Mouse (Mus musculus) embryo, embryonic 9.5 days (tissue): ENCODE results near the gene Scarb1.
A peak's percentile ranks its signal among the peaks of the same experiment; 100 is the strongest.

ENCODE experiments used
- DNase-seq: peaks from one replicate; pipeline ENCODE4 v3.0.0-alpha.2; 2017; ENCODE audit errors: extremely low spot score

Scarb1 gene

DNA sequence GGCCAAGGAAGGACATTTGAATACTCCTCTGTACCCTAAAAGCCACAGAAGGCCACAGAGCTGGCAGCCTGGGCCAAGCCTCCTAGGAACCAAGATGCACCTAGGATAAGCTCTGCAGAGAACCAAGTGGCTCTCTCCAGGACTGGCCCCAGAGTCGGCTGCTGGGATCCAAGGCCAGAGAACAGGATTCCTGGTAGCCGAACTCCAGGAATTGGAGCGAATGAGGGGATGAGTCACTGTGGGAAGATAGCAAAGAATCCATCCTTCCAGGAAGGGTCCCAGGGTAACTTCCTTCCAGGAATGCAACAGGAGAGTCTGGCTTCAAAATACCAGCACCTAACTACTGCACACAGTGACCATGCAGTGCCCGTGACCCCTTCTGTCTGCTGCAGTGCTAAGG, 8.6 kb downstream of the Scarb1 start:
- no peak for DNase-seq

DNA sequence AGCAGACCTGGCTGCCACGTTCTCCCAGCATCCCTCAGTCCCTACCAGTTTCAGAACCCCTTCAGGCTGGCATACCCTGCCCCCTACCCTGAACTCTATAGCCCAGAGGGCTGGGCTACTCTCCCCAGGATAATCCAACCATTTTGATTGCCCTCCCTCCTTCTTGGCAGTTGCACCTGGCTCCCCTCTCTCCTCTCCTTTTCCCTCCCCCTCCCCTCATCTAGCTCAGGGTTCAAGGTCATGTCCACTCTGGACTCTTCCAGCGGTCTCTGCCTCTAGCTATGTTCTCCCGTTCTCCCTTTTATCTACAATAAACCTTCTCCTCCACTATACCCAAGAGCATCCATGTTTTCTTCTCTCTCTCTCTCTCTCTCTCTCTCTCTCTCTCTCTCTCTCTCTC, 9.1 kb downstream of the Scarb1 start:
- DNase-seq = no peak

DNA sequence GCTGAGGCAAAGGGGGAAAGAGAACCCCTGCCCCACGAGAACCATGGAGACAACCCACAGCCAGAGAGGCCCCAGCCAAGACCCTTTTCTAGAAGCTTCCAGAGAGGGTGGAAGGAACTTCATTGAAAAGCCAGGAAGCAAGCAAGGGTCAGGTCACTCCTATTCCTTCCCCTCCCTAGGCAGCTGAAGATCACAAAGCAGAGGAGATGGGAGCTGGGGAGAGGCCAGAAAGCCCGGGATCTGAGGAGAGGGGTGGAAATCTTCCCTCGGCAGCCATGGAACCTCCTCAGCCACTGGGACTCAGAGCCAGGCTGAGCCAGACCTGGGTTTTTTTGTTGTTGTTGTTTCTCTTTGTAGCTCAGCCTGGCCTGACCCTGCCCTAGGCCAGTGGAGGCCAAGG, 9.8 kb downstream of the Scarb1 start:
- no peak for DNase-seq

DNA sequence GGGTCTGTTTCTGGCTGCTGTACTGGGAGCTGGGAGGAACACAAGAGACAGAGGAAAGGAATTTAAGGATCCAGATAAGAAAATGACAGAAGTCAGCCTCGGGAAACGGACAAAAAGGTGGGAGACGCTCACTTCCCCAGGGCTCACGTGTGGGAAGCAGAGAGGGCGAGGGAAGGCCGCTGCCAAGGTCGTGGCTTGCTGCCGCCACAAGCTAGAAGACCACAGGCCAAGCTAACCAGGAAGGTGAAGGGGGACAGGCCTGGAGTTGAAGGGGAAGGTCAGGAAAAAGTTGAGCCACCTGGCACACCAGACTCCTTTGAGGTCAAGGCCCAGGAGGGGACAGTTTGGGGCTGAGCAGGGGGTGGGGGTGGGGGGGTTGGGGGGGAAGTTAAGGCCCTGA, 10.2 kb downstream of the Scarb1 start:
- no peak for DNase-seq

DNA sequence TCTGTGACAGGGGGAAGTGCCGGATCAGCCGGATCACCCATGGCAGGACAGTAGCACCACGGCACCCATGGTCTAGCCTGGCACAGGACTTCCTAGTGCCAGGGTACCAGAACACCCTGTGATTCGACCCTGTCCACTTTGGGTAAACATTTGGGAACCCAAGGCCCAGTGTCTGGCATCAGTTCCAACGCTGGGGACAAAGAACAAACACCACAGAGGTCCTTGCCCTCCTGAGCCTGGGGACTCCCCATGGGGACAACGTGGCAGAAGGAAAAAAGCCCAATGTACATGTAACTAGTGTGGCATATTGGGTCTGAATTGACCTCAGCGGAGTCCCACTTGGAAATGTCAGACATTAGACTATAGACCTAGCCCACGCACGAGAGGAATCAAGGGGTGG, 10.7 kb downstream of the Scarb1 start:
- DNase-seq = no peak

DNA sequence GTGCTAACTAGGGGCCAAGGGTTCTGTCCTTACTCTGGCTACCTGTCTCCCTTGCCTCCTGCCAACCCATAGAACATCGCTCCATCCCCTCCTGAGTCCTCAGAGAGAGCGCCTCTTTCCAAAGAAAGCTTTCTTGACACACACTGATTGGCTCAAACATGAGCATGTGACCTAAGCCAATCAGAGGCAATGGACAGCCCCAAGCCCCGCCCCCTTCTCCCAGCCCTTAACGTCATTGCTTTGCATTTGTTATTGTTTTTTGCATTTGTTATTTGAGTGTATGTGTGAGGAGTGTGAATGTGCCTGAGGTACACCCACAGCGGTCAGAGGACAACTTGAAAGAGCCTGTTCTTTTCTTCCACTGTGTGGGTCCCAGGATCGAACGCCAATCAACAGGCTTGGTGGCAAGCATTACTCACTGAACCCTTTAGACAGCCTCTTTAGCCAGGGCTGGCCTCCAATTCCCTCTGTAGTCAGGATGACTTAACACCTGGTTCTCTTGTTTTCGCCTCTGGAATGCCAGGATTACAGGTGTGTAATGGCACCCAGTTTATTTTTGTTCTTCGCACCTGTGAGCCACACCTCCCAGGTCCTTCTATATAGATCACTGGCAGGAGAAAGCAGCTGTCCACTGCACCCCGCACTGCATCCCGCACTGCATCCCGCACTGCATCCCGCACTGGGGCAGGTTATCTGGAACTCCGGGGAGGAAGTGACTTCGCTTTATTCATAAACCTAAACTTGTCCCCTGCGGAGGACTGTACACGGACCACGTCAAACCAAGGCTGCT, 13.1 kb downstream of the Scarb1 start:
- peak; percentile 50 for DNase-seq

DNA sequence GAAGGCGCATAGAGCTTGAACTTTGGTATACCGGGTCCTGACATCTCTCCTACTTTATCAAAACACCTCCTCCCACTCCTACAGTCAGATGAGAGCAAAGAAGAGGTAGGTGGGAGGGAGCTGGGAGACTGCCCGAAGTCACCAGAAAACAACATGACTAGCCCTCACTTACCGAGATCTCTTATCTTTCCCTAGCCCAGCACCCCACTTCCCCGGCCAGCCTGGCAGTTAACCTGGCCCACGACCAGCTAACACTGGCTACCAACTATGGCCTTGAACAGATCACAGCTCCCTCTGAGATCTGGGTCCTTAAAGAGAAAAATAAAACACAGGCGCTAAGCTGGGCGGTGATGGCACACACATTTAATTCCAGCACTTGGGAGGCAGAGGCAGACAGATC, 14.5 kb downstream of the Scarb1 start:
- DNase-seq = no peak

DNA sequence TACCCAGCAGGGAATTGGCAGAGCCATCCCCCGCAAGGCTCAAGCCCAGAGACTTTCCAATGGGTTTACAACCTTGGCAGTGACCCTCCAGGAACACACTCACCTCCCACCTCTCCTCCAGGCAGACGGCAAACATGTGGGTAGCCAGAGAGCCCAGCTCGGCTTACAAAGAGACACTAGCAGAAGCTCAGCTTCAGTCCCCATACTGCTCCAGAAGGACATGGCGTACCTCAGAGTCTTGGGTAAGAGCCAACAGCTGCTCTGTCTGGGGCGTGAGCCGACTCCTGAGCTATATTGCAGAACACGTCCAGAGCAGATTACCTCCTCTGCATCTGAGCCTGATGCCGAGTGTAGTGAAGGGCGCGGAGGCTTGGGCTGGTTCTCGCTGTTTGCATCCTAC, 15.0 kb downstream of the Scarb1 start:
- DNase-seq = no peak

DNA sequence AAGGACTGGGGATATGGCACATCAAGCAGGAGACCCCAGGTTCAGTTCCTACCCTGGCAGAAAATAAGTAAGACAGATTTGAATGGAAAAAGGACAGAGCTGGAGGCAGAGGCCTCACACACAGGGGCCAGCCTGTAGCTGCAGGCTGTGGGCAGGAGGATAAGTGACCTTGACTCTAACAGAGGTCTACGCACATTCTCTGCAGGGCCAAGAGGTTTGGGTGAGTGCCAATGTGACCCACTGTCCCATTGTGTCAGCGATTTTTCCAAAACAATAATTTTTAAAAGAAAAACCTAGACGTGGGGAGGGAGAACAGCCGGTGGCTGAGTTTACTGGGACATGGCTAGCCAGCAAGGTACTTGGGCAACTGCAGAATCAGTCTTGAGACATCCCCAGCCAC, 15.6 kb downstream of the Scarb1 start:
- no peak for DNase-seq

DNA sequence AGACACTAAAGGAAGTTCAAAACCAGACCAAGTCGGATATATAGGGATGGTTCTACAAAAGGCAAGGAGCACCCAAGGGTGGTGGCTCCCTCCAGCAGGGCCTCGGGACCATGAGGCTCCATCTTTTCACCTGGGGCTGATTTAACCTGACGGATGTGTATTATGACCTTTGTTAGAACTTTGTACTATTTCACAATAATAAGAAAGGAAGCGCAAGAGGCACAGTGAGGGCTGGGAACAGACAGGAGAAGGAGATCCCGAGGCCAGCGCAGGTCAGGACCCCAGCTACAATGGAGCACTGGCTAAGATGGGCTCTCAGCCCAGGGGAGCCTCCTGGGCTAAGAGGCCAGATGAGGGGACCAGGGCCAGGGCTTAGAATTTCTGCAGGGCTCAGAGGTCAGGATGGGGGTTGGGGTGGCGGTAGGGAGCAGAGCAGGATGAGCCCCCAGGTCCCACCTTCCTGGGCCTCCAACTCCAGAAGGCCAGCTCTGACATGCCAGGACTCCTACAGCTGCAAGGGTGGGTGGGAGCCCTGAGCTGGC, 16.9 kb downstream of the Scarb1 start:
- no peak for DNase-seq

DNA sequence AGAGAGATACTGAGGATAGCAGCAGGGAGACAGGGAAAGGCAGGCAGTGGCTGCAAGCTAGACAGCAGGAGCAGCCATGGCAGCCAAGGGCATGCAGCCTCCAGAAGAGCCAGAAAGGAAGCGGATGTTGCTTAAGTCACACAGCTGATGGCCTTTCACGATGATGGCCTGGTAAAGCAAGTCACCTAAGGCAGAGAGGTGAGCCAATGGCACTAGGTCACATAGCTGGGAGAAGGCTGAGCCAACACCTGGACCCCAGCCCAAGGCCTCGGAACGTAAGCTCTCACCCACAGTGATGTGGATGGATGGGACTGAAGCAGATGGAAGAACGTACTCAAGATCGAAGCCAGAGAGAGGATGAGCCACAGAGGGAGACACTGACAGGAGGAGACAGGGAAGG, 17.8 kb downstream of the Scarb1 start:
- DNase-seq = no peak

DNA sequence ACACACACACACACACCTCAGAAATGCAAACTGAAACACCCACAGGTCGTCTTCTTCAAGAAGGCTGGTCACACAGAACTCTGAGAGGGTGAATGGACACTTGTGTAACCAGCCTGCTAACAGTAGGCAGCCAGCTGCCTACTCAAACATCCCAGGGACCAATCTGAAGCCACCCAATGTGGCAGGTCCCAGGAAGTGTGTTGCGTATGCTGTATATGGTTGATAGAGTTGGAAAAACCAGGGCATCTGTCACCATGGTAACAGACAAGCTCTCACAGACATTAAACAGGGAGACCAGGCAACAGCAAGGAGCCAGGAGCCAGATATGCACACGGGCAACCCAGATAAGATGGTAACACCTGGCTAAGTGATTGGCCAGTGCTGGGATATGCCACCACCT, 19.1 kb downstream of the Scarb1 start:
- DNase-seq = no peak

DNA sequence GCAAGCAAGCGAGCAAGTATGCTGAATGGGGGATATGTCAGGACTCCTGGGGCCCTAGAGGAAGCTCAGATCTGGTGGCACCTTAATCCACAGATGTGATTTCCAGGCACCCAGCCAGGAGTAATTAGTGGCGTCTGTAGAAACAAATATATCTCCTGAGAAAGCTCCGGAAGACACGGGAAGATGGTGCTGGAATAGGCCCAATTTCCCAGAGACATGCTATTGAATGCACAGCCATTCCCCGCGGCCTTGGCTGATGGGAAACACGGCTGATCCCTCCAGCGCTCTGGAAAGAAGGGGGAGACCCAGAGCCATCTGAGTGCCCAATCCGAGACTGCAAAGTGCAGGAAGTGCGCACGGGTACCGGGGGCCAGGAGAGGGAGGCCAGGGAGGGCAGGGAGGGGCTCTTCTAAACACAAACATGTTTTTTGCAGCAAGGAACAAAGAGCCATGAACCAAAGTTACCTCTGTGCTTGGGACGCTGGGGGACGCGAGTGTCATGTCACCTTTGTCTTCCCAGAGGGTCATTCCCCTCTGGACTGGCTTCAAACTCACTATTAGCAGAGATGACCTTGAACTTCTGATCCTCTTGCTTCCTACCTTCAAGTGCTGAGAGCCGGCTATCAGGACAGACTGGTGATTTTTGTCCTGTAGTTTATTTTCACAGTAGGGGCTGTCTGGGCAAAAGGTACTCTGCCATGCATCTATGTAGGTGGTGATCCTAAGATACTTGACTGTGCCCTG, 21.7 kb downstream of the Scarb1 start:
- no peak for DNase-seq

DNA sequence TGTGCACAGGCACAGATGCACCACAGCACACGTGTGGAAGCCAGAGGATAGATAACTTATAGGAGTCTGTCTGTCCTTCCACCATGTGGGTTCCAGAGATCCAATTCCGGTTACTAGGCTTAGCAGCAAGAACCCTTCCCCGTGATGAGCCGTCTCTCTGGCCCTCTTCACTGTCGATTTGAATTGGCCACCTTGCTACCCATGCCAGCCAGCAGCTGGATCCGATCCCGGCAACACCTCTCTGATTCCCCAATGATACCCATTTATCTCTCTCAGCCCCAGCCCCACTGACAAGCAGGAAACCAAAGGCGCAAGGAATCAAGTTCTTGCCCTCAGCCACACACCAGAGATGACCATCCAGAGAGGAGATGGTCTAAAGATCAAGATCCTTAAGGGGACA, 22.9 kb downstream of the Scarb1 start:
- DNase-seq = no peak

DNA sequence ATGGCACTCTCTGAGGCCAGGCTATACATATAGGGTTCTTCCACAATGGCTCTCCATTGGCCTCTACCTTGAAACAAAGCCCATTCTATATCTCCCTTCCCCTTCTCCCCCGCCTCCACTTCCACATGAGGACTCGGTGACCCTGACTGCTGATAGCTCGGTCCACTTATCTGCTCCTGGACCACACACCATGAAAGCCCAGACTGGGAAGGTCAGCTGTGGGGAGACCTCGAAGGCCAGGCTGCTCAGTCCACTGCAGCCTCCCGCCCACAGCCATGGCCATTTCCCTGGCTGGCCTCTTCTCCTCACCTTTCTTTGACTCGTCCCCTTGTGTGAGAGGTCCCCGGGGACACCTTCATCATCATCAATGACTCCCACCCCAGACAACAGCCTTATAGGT, 23.6 kb downstream of the Scarb1 start:
- DNase-seq = no peak

DNA sequence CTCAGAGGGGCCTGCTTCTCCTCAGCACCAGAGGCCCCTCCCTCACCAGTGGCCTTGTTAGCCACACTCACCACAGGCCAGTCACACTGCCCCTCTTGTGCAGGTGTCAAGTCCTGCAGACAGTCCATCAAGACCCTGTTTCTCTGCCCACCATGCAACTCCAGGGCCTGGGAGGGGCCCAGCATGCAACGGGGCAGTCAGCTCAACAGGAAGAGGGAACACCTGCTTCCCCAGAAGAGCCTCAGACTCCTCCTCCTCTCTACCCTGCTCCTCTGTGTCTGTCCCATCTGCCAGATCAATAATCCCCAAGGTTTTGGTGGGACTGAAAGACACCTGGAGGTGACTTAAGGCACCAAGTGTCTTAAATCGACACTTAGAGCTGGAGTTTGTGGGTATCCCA, 24.1 kb downstream of the Scarb1 start:
- DNase-seq = no peak

DNA sequence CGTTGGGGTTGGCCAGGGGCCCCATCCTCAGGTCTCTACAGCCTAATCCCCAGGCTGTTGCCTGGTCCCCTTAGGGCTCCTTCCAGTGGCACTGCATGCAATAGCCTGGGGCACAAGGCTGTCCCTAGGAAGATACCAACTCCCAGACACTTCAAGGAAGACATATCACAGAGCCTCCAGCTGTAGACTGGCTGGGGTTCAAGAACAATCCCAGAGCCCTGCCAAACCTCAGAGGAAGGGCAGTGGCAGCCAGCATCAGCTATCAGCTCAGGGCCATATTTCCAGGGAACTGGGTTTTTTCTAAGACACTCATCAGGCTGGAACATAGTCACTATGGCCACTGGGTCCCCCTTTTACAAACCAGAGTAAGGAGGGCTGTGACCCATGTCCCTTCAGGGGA, 25.8 kb downstream of the Scarb1 start:
- no peak for DNase-seq

DNA sequence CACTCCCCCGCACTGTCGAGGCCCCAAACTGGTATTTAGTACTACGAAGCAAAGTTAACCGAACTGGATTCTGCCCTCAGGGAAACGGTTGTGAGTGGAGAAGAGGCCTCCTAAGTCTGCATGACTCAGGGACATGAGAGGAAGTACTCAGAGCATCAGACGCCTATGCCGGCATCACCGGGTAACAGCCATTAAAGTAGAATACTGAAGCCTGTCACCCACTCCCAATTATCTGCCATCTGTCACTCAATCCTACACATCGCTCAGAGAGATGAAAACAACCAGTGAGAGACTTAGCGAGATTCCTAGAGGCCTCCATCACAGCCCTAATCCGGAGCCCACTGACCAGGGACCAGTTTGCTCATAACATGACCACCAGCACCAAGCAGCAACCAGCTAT, 26.9 kb downstream of the Scarb1 start:
- no peak for DNase-seq

DNA sequence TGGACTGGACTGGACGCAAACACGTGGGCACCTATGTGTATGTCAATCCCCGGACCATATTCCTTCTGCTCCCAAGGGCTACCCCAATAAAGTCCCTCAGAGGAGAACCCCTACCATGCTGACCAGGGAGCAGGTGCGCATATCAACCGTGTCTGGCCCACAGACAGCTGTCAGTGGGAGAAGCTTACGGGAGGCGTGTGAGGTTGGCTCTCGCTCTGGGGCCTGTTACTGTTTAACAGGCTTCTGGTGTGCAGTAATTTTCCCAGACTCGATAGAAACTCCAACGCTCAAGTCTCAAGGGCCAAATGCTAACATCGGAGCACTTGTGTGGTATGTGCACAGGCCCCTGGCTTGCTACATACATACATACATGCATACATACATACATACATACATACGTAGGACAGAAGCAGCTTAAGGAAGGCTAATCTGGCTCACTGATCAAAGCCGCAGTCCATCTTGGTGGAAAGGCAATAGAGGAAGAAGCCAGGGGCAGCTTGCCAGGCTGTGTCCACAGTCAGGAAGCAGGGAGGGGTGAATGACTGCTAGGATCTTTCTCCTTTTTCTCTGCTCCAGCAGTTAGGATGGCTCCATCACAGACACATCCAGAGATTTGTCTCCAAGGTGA, 27.8 kb downstream of the Scarb1 start:
- DNase-seq = no peak

DNA sequence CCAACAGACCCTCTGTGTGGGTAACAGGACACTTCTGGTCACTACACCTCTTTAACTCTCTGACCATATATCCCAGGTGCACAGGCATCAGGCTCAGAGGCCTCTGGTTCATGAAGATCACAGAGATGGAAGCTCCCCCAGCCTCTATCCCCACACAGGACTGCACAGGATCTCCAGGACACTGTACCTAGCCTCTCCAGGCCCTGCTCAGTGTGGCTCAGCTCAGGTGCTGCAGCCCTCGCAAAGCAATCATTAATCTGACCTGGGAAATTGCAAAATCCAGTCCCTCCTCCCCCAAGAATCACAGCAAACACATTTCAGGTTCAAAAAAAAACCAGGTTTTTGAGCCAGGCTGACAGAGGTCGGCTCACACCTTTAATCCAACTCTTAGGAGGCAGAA, 29.9 kb downstream of the Scarb1 start:
- no peak for DNase-seq

DNA sequence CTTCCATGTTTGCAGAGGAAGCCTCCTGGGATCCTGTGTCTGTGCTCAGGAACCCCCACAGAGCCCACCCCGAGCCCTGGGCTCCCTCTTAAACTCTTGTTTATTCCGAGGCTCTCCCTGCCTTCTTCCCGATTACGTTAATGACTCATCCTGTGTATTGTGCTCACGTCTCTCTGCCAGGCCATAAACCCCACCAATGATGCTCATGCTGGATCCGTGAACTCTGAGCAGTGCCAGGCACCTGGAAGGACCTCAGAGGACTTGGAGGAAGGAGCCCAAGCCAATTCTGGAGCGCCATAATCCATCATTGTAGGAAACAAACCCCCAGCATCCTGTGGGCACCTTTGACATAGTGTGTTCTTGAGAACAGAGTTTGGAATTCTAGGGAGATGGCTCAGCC, 31.7 kb downstream of the Scarb1 start:
- no peak for DNase-seq

DNA sequence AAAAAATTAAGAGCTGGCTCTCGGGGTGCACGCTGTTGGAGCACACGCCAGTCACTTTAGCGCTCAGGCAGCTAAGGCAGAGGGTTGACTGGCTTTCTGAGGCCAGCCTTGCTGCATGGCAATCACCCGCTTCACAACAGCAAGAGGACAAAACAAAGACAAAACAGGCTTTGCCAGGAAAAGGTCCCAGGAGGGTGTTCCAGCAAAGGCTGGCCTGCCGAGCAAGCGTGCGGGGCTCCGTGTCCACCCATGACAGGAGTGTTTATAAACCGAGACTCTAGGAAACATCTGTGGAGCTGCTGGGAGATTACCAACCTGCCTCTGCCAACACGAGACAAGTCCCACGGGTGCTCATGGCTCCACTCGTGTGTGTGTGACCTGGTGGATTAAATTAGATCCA, 34.1 kb downstream of the Scarb1 start:
- DNase-seq = no peak

DNA sequence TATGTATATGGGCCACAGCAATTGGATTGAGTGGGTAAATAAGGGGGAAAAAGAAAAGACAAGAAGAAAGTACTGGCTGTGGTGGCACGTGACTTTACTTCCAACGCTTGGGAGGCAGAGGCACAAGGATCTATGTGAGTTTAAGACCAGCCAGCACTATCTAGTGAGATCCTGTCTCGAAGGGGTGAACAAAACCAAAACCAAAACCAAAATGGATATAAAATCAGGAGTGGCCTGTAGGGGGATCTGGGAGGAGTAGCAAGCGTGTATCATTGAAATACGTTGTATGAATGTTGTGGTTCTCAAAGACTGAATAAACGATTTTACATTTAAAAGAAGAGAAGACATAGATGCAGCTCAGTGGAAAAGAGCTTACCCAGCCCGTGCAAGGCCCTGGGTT, 34.5 kb downstream of the Scarb1 start:
- no peak for DNase-seq
